Mouse (Mus musculus) splenic B cell, adult 2 months (primary cell): ENCODE data around the gene Erich6b.

Experiments used
- DNase-seq: peaks from one replicate; pipeline ENCODE4 v3.0.0-alpha.2; 2011; ENCODE audit warnings: low read depth, low spot score
- H3K27me3 ChIP-seq: 2 replicates; pipeline ENCODE4 v1.6.1; 2012; ENCODE audit warnings: mild to moderate bottlenecking, low read length, moderate library complexity, mixed read lengths; ENCODE audit not compliant: control insufficient read depth, poor library complexity, insufficient read depth, severe bottlenecking
- H3K36me3 ChIP-seq: 2 replicates; pipeline ENCODE4 v1.6.1; 2012; ENCODE audit warnings: mild to moderate bottlenecking, low read length, moderate library complexity, mixed read lengths; ENCODE audit not compliant: control insufficient read depth, poor library complexity, insufficient read depth, severe bottlenecking

Gene Erich6b

DNA sequence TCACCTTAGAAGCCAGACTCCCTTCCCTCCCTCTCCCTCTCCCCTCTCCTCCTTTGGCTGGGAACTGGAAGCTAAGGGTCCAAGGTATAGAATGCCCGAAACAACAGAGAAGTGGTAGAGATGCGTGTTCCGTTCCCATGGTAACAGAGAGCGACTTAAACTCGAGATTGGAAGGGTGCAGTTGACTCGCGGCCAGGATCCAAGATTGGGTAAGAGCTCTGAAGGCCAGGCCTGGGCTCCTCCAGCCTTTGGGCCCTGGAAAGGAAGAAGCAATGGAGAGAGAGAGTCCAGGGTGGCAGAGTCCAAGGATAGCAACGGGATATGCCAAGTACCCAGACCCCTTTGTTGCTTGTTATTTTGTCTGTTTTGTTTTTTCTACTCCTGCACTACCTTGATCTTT lies at the start of gene Erich6b:
Erich6b (plus strand) TSS at position 180 of the 400 bp plus-strand sequence.
- H3K36me3 ChIP-seq = no peaks in the 10 kb centered on the region

GRCm38 (mm10) chr14:75592978-75593377 lies 49.1 kb upstream of the Erich6b start, which contains the start of gene Spert:
Spert (minus strand) TSS chr14:75593116.
- H3K27me3 ChIP-seq = no peaks in the 10 kb centered on the region
- H3K36me3 ChIP-seq = no peaks in the 10 kb centered on the region
- DNase-seq = no peak

More for the DNA sequence above, at the start of gene Erich6b:
- no peaks in the 10 kb centered on the region for H3K27me3 ChIP-seq
- no peak for DNase-seq

- DNase-seq = no peak
- Histone ChIP-seq H3K27me3 (no peaks in the 10 kb centered on the region), H3K36me3 (no peaks in the 10 kb centered on the region)
These were observed 32.9 kb upstream of the Erich6b start for GRCm38 (mm10) chr14:75609176-75609575.

DNA sequence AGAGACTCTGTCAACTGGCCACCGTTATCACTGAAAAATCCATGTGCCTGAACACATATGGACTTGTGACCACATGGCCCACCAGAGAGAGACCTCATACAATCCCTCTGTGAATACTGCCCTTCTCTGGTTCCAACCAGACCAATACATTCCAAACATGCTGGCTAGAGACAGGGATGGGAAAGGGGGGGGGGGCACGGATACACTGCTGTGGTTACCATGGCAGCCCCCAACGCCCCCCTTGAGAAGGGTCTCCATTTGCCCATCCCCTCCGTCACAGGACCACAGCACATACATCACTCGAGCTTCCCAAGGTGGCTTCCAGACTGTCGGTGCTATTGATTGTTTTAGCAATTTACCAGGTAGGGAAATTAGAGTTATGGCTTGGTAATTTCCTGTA lies 25.7 kb upstream of the Erich6b start:
- Histone ChIP-seq H3K27me3 (no peaks in the 10 kb centered on the region), H3K36me3 (no peaks in the 10 kb centered on the region)
- no peak for DNase-seq

- no peak for DNase-seq
- no peaks in the 10 kb centered on the region for H3K27me3 ChIP-seq
- H3K36me3 ChIP-seq = no peaks in the 10 kb centered on the region
These were observed 19.1 kb upstream of the Erich6b start for GRCm38 (mm10) chr14:75622984-75623383.

- Histone ChIP-seq H3K36me3 (no peaks in the 10 kb centered on the region), H3K27me3 (no peaks in the 10 kb centered on the region)
- DNase-seq = no peak
These were observed 13.2 kb upstream of the Erich6b start for GRCm38 (mm10) chr14:75628870-75629269.

- DNase-seq = no peak
- Histone ChIP-seq H3K27me3 (no peaks in the 10 kb centered on the region), H3K36me3 (no peaks in the 10 kb centered on the region)
These were observed 6.7 kb upstream of the Erich6b start for GRCm38 (mm10) chr14:75635350-75635749.

DNA sequence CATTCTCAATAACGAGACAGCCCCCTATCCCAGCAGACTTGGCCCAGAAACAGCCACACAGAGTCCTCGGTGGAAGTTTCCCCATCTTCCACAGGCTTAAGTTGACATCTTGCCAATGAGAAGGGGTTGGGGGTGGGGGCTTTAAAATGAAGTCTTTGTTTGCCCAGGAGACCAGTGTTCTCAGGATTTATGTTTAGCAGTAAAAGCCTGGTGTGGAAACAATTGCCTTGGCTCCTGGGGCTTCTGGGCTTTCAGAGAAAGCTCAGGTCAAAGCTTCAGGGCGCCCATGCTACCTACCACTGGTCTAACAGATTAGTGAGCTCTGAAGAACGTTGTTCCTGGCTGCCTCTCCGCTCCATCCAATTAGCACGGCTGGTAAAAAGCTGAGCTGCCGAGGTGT lies 6.0 kb upstream of the Erich6b start:
- Histone ChIP-seq H3K36me3 (no peaks in the 10 kb centered on the region), H3K27me3 (no peaks in the 10 kb centered on the region)
- DNase-seq = no peak

DNA sequence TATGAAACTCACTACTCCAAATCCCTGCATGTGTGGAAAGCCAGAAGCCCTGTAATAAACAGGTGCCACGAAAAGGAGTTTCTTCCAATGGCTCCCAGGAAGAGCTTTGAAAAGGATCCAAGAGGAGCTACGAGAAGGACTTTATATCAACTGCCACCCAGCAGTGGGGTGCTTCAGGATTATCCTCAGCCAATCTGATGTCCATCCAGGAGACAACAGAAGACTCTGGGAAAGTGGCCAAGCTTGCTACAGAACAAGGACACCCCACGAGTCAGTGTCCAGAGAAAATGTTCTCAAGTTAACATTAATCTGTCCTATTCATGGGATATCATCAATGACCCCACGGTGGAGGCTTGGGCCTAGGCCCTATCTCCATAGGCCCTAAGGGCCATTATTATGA lies 4.4 kb upstream of the Erich6b start:
- H3K36me3 ChIP-seq = no peaks in the 10 kb centered on the region
- DNase-seq = no peak
- no peaks in the 10 kb centered on the region for H3K27me3 ChIP-seq

DNA sequence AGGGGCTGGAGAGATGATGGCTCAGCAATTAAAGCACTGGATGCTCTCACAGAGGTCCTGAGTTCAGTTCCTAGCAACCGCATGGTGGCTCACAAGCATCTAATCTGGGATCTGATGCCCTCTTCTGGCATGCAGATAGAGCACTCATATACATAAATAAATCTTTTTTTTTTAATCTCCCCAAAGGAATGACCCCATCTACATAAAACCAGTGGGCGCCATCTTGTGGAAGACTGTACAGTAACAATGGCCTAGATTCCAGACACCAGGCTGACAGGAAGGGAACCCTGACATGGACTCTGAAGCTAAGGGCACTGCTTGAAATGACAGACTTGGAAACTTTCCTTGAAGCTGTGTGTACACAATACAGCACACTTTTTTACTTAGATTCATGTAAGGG lies 1.2 kb upstream of the Erich6b start:
- H3K36me3 ChIP-seq = no peaks in the 10 kb centered on the region
- DNase-seq = peak; percentile 13
- H3K27me3 ChIP-seq = no peaks in the 10 kb centered on the region

DNA sequence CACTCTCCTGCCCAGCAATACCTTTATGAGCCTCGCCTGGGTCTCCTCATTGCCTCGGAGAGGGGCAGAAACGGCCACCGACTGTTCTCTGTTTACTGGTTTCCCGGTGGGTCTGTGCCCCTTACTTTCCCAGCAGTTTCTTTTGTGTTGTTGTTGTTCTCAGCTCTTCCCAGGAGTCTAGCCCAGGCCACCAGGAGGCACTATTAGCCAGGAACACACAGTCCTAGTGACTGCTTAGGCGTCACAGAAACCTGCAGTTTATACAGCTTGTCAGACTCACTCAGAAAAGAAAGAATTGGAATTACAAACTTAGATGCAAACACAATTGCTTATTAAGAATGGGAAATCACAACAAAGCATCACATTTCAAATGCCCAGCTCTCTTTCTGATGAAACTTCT lies 690 bp upstream of the Erich6b start:
- Histone ChIP-seq H3K36me3 (no peaks in the 10 kb centered on the region), H3K27me3 (no peaks in the 10 kb centered on the region)
- no peak for DNase-seq

DNA sequence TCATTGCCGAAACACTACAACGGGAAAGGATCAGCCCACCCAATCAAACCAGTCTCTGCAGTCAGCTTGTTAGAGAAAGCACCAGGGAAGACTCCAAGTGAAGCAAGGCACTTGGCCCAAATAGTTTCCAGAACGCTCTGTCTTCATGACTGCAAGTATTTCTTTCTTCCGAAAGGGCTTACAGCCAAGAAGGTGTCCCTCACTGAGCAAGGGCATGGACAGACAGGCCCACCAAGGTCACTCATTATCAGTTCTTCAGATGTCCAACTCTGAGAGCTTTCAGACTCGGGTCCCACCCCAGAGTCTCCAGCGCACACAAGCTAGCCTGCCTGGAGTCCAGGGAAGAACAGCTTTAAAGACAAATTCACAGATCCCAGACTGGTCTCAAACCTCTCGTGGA lies 3.4 kb downstream of the Erich6b start:
- no peak for DNase-seq
- Histone ChIP-seq H3K27me3 (no peaks in the 10 kb centered on the region), H3K36me3 (no peaks in the 10 kb centered on the region)

GRCm38 (mm10) chr14:75646060-75646459 lies 4.0 kb downstream of the Erich6b start:
- H3K36me3 ChIP-seq = no peaks in the 10 kb centered on the region
- DNase-seq = no peak
- no peaks in the 10 kb centered on the region for H3K27me3 ChIP-seq

GRCm38 (mm10) chr14:75646968-75647829 lies 5.1 kb downstream of the Erich6b start:
- H3K36me3 ChIP-seq = no peaks in the 10 kb centered on the region
- no peak for DNase-seq
- H3K27me3 ChIP-seq = no peaks in the 10 kb centered on the region

DNA sequence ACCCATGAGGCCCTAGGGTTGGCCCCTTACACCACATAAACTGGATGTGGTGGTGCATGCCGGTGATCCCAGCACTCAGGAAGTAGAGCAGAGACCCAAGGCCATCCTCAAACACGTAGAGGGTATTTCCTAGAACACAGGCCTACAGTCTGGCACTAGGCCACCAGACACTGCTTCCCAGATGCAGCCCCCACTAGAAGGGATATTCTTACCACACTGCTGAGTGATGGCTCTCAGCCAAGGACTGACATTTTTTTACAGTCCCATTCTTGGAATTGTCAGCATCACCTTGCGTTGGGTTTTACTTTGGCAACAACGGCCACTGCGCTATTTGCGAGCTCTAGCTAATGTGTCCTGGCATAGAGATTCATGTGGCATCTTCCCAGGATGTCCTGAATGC lies 18.9 kb downstream of the Erich6b start:
- H3K27me3 ChIP-seq = no peaks in the 10 kb centered on the region
- DNase-seq = no peak
- H3K36me3 ChIP-seq = no peaks in the 10 kb centered on the region

DNA sequence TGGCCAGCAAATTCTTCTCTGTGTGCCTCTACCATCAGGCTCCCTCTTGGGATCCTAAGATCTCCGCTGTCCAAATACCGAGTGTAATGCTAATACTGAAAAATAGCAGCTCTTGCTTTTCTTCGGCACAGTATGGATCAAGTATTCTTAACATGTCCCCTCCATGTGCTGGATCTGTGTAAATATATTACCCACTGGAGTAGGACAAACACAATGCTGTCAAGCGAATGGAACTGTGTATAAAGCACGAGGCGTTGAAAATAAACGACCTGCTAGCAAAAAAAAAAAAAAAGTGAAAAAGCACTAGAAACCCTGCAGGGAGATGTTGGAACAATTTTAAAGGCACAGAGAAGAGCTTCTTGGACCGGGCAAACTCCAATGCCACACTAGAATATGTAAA lies 19.5 kb downstream of the Erich6b start:
- no peaks in the 10 kb centered on the region for H3K36me3 ChIP-seq
- H3K27me3 ChIP-seq = no peaks in the 10 kb centered on the region
- DNase-seq = no peak
